Mouse (Mus musculus) MEL (cell line): ENCODE measurements at regions not wholly inside any gene's neighbourhood (a gene's known extent, or its start where the extent isn't known, plus 50 kb on each side); places are given as distances from the start of the nearest gene placed in this dataset.

Source experiments
- DNase-seq: peaks from one replicate; pipeline ENCODE4 v3.0.0; 2011; ENCODE audit warnings: low read depth, low spot score
- H3K27ac ChIP-seq: 2 replicates; pipeline ENCODE4 v1.5.1; 2012; ENCODE audit warnings: low read depth, mild to moderate bottlenecking, control low read depth, low read length, moderate library complexity; ENCODE audit not compliant: control insufficient read depth
- H3K27me3 ChIP-seq, 2 experiments: fragments of 150-350 bp in 1 of 2; sonication (generic) in 1 of 2; 2 replicates each; pipeline ENCODE4 v1.6.1; 2012; ENCODE audit warnings: low read length in 2 of 2, mild to moderate bottlenecking in 2 of 2, improper control_type of control experiment in 1 of 2, moderate library complexity in 1 of 2; ENCODE audit not compliant: insufficient read depth in 2 of 2, control insufficient read depth in 1 of 2
- H3K36me3 ChIP-seq, 2 experiments: 2 replicates each; pipeline ENCODE4 v1.6.1; 2012 to 2014; ENCODE audit warnings: low read length in 2 of 2, improper control_type of control experiment in 1 of 2, inconsistent platforms in 1 of 2, mild to moderate bottlenecking in 1 of 2; ENCODE audit not compliant: insufficient read depth in 2 of 2, control insufficient read depth in 1 of 2
- H3K4me1 ChIP-seq, 2 experiments: fragments of 150-350 bp in 1 of 2; sonication (generic) in 1 of 2; 2 replicates each; pipeline ENCODE4 v1.6.1; 2012; ENCODE audit warnings: low read length in 2 of 2, improper control_type of control experiment in 1 of 2, mild to moderate bottlenecking in 1 of 2; ENCODE audit not compliant: insufficient read depth in 2 of 2, control insufficient read depth in 1 of 2
- H3K4me3 ChIP-seq, 2 experiments: fragments of 150-350 bp in 1 of 2; sonication (generic) in 1 of 2; 2 replicates each; pipeline ENCODE4 v1.5.1; 2012; ENCODE audit warnings: low read depth in 2 of 2, low read length in 2 of 2, mild to moderate bottlenecking in 2 of 2, moderate library complexity in 2 of 2, control low read depth in 1 of 2, improper control_type of control experiment in 1 of 2; ENCODE audit not compliant: control insufficient read depth in 1 of 2, insufficient read depth in 1 of 2
- H3K79me2 ChIP-seq: 2 replicates; pipeline ENCODE4 v1.6.1; 2012; ENCODE audit warnings: mild to moderate bottlenecking, low read length, moderate library complexity; ENCODE audit not compliant: control insufficient read depth, poor library complexity, insufficient read depth
- H3K9ac ChIP-seq: 2 replicates; pipeline ENCODE4 v1.6.1; 2012; ENCODE audit warnings: low read depth, mild to moderate bottlenecking, control low read depth, low read length, moderate library complexity; ENCODE audit not compliant: control insufficient read depth, poor library complexity, severe bottlenecking
- H3K9me3 ChIP-seq: fragments of 150-350 bp; sonication (generic); replicated peaks from 2 replicates; pipeline ENCODE4 v1.6.1; 2012; ENCODE audit warnings: mild to moderate bottlenecking, low read length, improper control_type of control experiment, moderate library complexity; ENCODE audit not compliant: insufficient read depth
- BHLHE40 ChIP-seq: IDR thresholded peaks from 2 replicates; pipeline ENCODE4 v1.6.1; 2012; ENCODE audit warnings: low read depth, mild to moderate bottlenecking, inconsistent platforms, low read length, improper control_type of control experiment, borderline replicate concordance
- CHD2 ChIP-seq: IDR thresholded peaks from 2 replicates; pipeline ENCODE4 v1.6.1; 2011; ENCODE audit warnings: low read length, improper control_type of control experiment
- CTCF ChIP-seq, 3 experiments: IDR thresholded peaks in 2 of 3; conservative IDR thresholded peaks in 1 of 3; 2 replicates each; pipeline ENCODE4 v1.5.1; 2011 to 2012; ENCODE audit warnings: low read length in 3 of 3, low read depth in 2 of 3, mild to moderate bottlenecking in 2 of 3, improper control_type of control experiment in 1 of 3, inconsistent platforms in 1 of 3, mixed read lengths in 1 of 3, moderate library complexity in 1 of 3; ENCODE audit not compliant: control insufficient read depth in 1 of 3, insufficient read depth in 1 of 3, poor library complexity in 1 of 3, severe bottlenecking in 1 of 3
- E2F4 ChIP-seq: IDR thresholded peaks from 2 replicates; pipeline ENCODE4 v1.6.1; 2011; ENCODE audit warnings: low read depth, low read length, improper control_type of control experiment, borderline replicate concordance
- EP300 ChIP-seq, 2 experiments: IDR thresholded peaks; 2 replicates each; pipeline ENCODE4 v1.6.1; 2011; ENCODE audit warnings: improper control_type of control experiment in 2 of 2, low read length in 2 of 2, low read depth in 1 of 2, mild to moderate bottlenecking in 1 of 2
- GABPA ChIP-seq: IDR thresholded peaks from 2 replicates; pipeline ENCODE4 v1.6.1; 2012; ENCODE audit warnings: low read depth, mild to moderate bottlenecking, inconsistent platforms, low read length, improper control_type of control experiment, moderate library complexity
- GATA1 ChIP-seq: IDR thresholded peaks from 2 replicates; pipeline ENCODE4 v1.6.1; 2011; ENCODE audit warnings: low read depth, low read length, improper control_type of control experiment
- HCFC1 ChIP-seq: IDR thresholded peaks from 2 replicates; pipeline ENCODE4 v1.6.1; 2012; ENCODE audit warnings: low read depth, mild to moderate bottlenecking, inconsistent platforms, low read length, improper control_type of control experiment, moderate library complexity
- JUND ChIP-seq: IDR thresholded peaks from 2 replicates; pipeline ENCODE4 v1.6.1; 2011; ENCODE audit warnings: low read depth, mild to moderate bottlenecking, improper control_type of control experiment, low read length
- MAFK ChIP-seq: IDR thresholded peaks from 2 replicates; pipeline ENCODE4 v1.6.1; 2011; ENCODE audit warnings: low read depth, mild to moderate bottlenecking, low read length, improper control_type of control experiment, borderline replicate concordance
- MAX ChIP-seq: IDR thresholded peaks from 2 replicates; pipeline ENCODE4 v1.6.1; 2011; ENCODE audit warnings: low read length, improper control_type of control experiment
- MAZ ChIP-seq: IDR thresholded peaks from 2 replicates; pipeline ENCODE4 v1.6.1; 2012; ENCODE audit warnings: low read depth, mild to moderate bottlenecking, inconsistent platforms, low read length, improper control_type of control experiment
- MEF2A ChIP-seq: IDR thresholded peaks from 2 replicates; pipeline ENCODE4 v1.6.1; 2014; ENCODE audit warnings: low read depth, mild to moderate bottlenecking, inconsistent platforms, low read length, improper control_type of control experiment; ENCODE audit not compliant: poor library complexity, insufficient replicate concordance, severe bottlenecking; ENCODE audit errors: extremely low read depth
- MXI1 ChIP-seq: IDR thresholded peaks from 2 replicates; pipeline ENCODE4 v1.6.1; 2011; ENCODE audit warnings: mild to moderate bottlenecking, low read depth, low read length, improper control_type of control experiment
- MYB ChIP-seq: IDR thresholded peaks from 2 replicates; pipeline ENCODE4 v1.6.1; 2011; ENCODE audit warnings: mild to moderate bottlenecking, low read depth, low read length, improper control_type of control experiment
- NELFE ChIP-seq: IDR thresholded peaks from 2 replicates; pipeline ENCODE4 v1.6.1; 2011; ENCODE audit warnings: low read depth, low read length, improper control_type of control experiment
- NRF1 ChIP-seq: IDR thresholded peaks from 2 replicates; pipeline ENCODE4 v1.6.1; 2014; ENCODE audit warnings: low read depth, mild to moderate bottlenecking, inconsistent platforms, low read length, improper control_type of control experiment, moderate library complexity; ENCODE audit not compliant: poor library complexity, insufficient read depth, severe bottlenecking
- POLR2A ChIP-seq, 2 experiments: IDR thresholded peaks; 2 replicates each; pipeline ENCODE4 v1.6.1; 2011 to 2012; ENCODE audit warnings: low read length in 2 of 2, mild to moderate bottlenecking in 2 of 2, control low read depth in 1 of 2, improper control_type of control experiment in 1 of 2, low read depth in 1 of 2, moderate library complexity in 1 of 2; ENCODE audit not compliant: control insufficient read depth in 1 of 2, insufficient read depth in 1 of 2, poor library complexity in 1 of 2
- POLR2AphosphoS5 ChIP-seq: IDR thresholded peaks from 2 replicates; pipeline ENCODE4 v1.6.1; 2012; ENCODE audit warnings: low read depth, borderline replicate concordance, mild to moderate bottlenecking, inconsistent platforms, low read length, moderate library complexity, mixed read lengths
- RAD21 ChIP-seq: IDR thresholded peaks from 2 replicates; pipeline ENCODE4 v1.6.1; 2011; ENCODE audit warnings: mild to moderate bottlenecking, low read depth, low read length, improper control_type of control experiment
- RCOR1 ChIP-seq: IDR thresholded peaks from 2 replicates; pipeline ENCODE4 v1.6.1; 2012; ENCODE audit warnings: low read depth, mild to moderate bottlenecking, inconsistent platforms, low read length, improper control_type of control experiment
- SIN3A ChIP-seq: IDR thresholded peaks from 2 replicates; pipeline ENCODE4 v1.6.1; 2012; ENCODE audit warnings: low read length, improper control_type of control experiment, inconsistent platforms
- SMC3 ChIP-seq: IDR thresholded peaks from 2 replicates; pipeline ENCODE4 v1.6.1; 2011; ENCODE audit warnings: low read depth, low read length, improper control_type of control experiment
- TBP ChIP-seq: IDR thresholded peaks from 2 replicates; pipeline ENCODE4 v1.8.0; 2011; ENCODE audit warnings: low read depth, low read length, improper control_type of control experiment
- USF1 ChIP-seq: IDR thresholded peaks from 2 replicates; pipeline ENCODE4 v1.6.1; 2014; ENCODE audit warnings: low read depth, mild to moderate bottlenecking, inconsistent platforms, low read length, improper control_type of control experiment, moderate library complexity
- USF2 ChIP-seq, 2 experiments: IDR thresholded peaks; 2 replicates each; pipeline ENCODE4 v1.6.1; 2011 to 2012; ENCODE audit warnings: improper control_type of control experiment in 2 of 2, low read length in 2 of 2, borderline replicate concordance in 1 of 2, inconsistent platforms in 1 of 2, low read depth in 1 of 2, mild to moderate bottlenecking in 1 of 2; ENCODE audit not compliant: insufficient read depth in 1 of 2
- ZKSCAN1 ChIP-seq: IDR thresholded peaks from 2 replicates; pipeline ENCODE4 v1.6.1; 2012; ENCODE audit warnings: low read depth, mild to moderate bottlenecking, inconsistent platforms, low read length, improper control_type of control experiment, moderate library complexity
- ZMIZ1 ChIP-seq: IDR thresholded peaks from 2 replicates; pipeline ENCODE4 v1.6.1; 2012; ENCODE audit warnings: low read depth, mild to moderate bottlenecking, inconsistent platforms, low read length, improper control_type of control experiment, moderate library complexity
- ZNF384 ChIP-seq: IDR thresholded peaks from 2 replicates; pipeline ENCODE4 v1.6.1; 2012; ENCODE audit warnings: low read depth, mild to moderate bottlenecking, inconsistent platforms, low read length, improper control_type of control experiment

DNA sequence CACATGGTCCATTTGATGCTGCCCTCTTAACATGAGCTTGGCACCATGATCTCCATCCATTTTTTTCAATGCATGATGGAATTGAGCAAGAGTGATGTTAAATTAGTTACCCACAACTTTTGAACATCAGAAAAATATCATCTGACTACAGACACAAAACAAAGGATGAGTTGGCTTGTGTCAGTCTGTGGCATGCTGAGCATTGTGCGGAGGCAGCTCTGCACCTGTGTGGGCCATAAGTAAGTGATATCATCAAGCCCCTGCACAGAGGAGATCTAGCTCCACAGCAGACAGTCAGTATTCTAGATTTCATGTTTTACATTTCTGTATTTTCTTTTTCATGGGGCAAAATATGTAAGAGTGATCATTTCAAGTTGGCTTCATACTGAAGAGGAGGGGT, 962.8 kb downstream of the Slc4a3 start:
- no peak for DNase-seq
- H3K9me3 ChIP-seq, result no peaks in the 10 kb centered on the region
- no peak overlapping the region for H3K9ac ChIP-seq
- H3K4me3 ChIP-seq, result no peak overlapping the region
- TF ChIP-seq EP300 (IDR thresholded peaks at IDR 0.05; ENCODE audit: low read depth in 1 of 2, low read length in 2 of 2), result no peak
- no peak for TF ChIP-seq RAD21
- no peak for TF ChIP-seq GATA1
- TF ChIP-seq MAFK, result no peak
- TF ChIP-seq SIN3A, result no peak
- TF ChIP-seq MYB, result no peak
- no peaks in the 10 kb centered on the region for H3K27me3 ChIP-seq
- H3K4me1 ChIP-seq, result no peaks in the 10 kb centered on the region
- H3K27ac ChIP-seq, result no peak overlapping the region
- H3K36me3 ChIP-seq, result no peaks in the 10 kb centered on the region
- H3K79me2 ChIP-seq, result no peaks in the 10 kb centered on the region

DNA sequence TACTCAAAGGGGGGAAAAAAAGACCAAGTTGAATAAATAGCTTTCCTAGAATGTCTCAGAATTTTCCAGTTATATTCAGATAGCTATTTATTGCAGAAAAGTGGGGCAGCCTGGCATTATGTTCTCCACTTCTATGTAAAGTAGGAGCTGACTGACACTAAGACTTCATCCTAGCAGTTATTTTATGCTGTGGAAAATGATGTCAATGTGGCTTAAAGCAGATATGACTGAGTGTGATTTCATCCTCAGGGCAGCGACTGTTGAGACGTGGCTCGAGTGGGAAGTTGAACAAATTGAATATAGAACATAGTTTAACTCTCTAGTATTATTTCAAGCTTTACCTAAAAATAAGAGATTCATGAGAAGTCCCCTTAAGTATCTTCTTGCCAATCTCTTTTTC, 963.4 kb downstream of the Slc4a3 start:
- H3K79me2 ChIP-seq, result no peaks in the 10 kb centered on the region

DNA sequence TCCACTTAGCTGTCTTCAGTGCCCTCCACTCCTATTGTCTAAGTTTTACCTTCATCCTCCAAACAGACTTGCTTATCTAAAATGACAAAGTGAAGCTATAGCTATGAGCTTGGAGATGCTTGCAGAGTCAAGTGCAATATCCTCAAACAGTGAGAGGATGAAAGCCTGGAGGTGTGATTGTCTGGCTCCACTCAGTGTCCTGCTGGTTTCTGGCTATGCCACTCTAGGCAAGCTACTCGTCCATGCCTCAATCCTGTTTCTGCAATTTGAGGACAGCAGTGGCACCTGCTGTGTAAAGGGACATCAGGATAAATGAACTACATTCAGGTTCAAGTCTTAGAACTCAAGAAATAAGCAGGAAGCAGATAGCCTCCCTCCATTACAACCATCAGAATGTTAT, 966.1 kb downstream of the Slc4a3 start:
- no peaks in the 10 kb centered on the region for H3K36me3 ChIP-seq
- no peaks in the 10 kb centered on the region for H3K79me2 ChIP-seq
- no peaks in the 10 kb centered on the region for H3K27me3 ChIP-seq
- no peak overlapping the region for H3K9ac ChIP-seq
- H3K27ac ChIP-seq, result no peak overlapping the region
- H3K4me3 ChIP-seq, result no peak overlapping the region
- H3K4me1 ChIP-seq, result no peaks in the 10 kb centered on the region
- DNase-seq, result no peak
- H3K9me3 ChIP-seq, result no peaks in the 10 kb centered on the region
- no peak for TF ChIP-seq MAFK
- no peak for TF ChIP-seq E2F4
- no peak for TF ChIP-seq MAZ
- no peak for TF ChIP-seq MAX
- TF ChIP-seq GABPA, result no peak
- no peak for TF ChIP-seq POLR2AphosphoS5
- TF ChIP-seq TBP, result no peak
- no peak for TF ChIP-seq MXI1
- no peak for TF ChIP-seq EP300 (IDR thresholded peaks at IDR 0.05; ENCODE audit: low read depth in 1 of 2, low read length in 2 of 2)
- no peak for TF ChIP-seq ZNF384
- TF ChIP-seq NRF1, result no peak
- TF ChIP-seq USF1, result no peak
- TF ChIP-seq NELFE, result no peak
- TF ChIP-seq MEF2A, result no peak
- TF ChIP-seq ZMIZ1, result no peak
- TF ChIP-seq JUND, result no peak

More for the DNA sequence above, 963.4 kb downstream of the Slc4a3 start:
- DNase-seq, result no peak
- no peak overlapping the region for H3K4me3 ChIP-seq
- no peak overlapping the region for H3K9ac ChIP-seq
- H3K4me1 ChIP-seq, result no peaks in the 10 kb centered on the region
- no peaks in the 10 kb centered on the region for H3K9me3 ChIP-seq
- H3K36me3 ChIP-seq, result no peaks in the 10 kb centered on the region
- no peak overlapping the region for H3K27ac ChIP-seq
- no peak for TF ChIP-seq RAD21
- no peak for TF ChIP-seq HCFC1
- TF ChIP-seq ZMIZ1, result no peak
- TF ChIP-seq SMC3, result no peak
- TF ChIP-seq POLR2A (IDR thresholded peaks at IDR 0.05; ENCODE audit: control insufficient read depth in 1 of 2, insufficient read depth in 1 of 2, low read depth in 1 of 2, low read length in 2 of 2, poor library complexity in 1 of 2), result no peak
- no peak for TF ChIP-seq SIN3A
- no peak for TF ChIP-seq JUND
- TF ChIP-seq RCOR1, result no peak
- no peak for TF ChIP-seq ZKSCAN1
- TF ChIP-seq BHLHE40, result no peak
- no peak for TF ChIP-seq CHD2
- TF ChIP-seq MAZ, result no peak
- no peak for TF ChIP-seq MAFK
- TF ChIP-seq ZNF384, result no peak
- no peak for TF ChIP-seq EP300 (IDR thresholded peaks at IDR 0.05; ENCODE audit: low read depth in 1 of 2, low read length in 2 of 2)
- TF ChIP-seq USF2 (IDR thresholded peaks at IDR 0.05; ENCODE audit: borderline replicate concordance in 1 of 2, insufficient read depth in 1 of 2, low read depth in 1 of 2, low read length in 2 of 2), result no peak
- TF ChIP-seq POLR2AphosphoS5, result no peak
- TF ChIP-seq GATA1, result no peak
- no peak for TF ChIP-seq CTCF (IDR thresholded peaks at IDR 0.05 in 2 of 3, conservative IDR thresholded peaks at IDR 0.05 in 1 of 3; ENCODE audit: control insufficient read depth in 1 of 3, insufficient read depth in 1 of 3, low read depth in 2 of 3, low read length in 3 of 3, poor library complexity in 1 of 3, severe bottlenecking in 1 of 3)
- no peaks in the 10 kb centered on the region for H3K27me3 ChIP-seq
